Mouse (Mus musculus) G1E (cell line): ENCODE results near the gene Dph7.

Source experiments
- CTCF ChIP-seq: IDR thresholded peaks from 2 replicates; pipeline ENCODE4 v1.5.1; 2012; ENCODE audit warnings: low read depth, low read length, inconsistent platforms, mixed read lengths
- GATA1 ChIP-seq: IDR thresholded peaks from 2 replicates; pipeline ENCODE4 v1.6.1; 2012; ENCODE audit warnings: borderline replicate concordance, low read length, inconsistent platforms, mixed read lengths
- GATA2 ChIP-seq: IDR thresholded peaks from 2 replicates; pipeline ENCODE4 v1.6.1; 2012; ENCODE audit warnings: low read depth, low read length, inconsistent platforms, borderline replicate concordance
- POLR2AphosphoS5 ChIP-seq: IDR thresholded peaks from 2 replicates; pipeline ENCODE4 v1.6.1; 2012; ENCODE audit warnings: low read depth, low read length, inconsistent platforms; ENCODE audit not compliant: insufficient replicate concordance
- TAL1 ChIP-seq: conservative IDR thresholded peaks from 2 replicates; pipeline ENCODE4 v1.6.1; 2012; ENCODE audit warnings: low read depth, low read length, inconsistent platforms, mixed read lengths

DNA sequence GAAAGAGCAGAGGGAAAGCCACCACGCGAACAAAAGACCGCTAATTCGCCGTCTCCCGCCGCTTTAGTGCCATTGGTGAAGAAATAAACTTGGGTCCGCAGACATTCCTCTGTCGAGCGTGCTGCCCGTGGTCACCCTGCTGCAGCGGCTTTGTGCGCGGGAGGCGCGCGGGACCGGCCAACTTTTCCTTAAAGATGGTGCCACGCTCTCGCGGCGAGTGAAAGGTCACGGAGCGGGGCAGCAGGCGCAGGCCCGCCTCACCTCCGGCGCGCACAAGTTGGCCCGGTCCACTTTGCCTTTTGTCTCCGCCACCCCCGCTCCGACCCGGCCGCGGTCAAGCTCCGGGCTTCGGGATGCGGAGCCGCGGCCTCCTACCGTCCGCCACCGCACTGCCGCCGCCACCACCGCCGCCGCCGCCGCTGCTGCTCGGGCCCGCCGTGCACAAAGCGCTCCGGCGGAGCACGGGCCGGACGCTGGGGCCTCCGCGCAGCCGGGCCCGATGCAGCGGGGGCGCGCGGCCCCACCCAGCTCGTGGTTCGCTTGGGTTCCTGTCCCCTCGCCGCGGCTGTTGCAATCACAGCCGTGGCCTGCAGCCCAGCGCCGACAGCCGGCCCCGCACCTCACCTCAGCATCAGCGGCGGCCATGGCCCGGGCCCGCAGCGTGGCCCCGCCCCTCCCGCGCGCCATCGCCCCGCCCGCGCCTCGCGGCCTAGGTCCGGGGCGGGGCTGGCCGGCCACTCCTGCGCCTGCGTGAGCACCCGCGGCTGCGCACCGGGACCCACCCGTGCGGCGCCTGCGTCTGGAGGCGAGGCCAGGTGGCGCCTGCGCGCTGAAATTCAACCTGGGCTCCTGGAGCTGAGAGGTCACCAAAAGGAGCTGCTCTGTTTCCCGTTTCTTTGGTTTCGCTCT, 43.0 kb upstream of the Dph7 start, which contains the start of gene Ehmt1:
- TF ChIP-seq CTCF (no peak), GATA1 (no peak), GATA2 (no peak), POLR2AphosphoS5 (no peak), TAL1 (no peak)
